9 mouse cellular contexts compared by ENCODE assay signal in genomic region chr3:108856386-108857123, GRCm38 (mm10). TPM values are rescaled to one million over a fixed set of nuclear protein-coding genes. Genes with fewer than 3 reads are reported as not detected.
DNase-seq lines count a peak whose midpoint lies in the region; ATAC-seq and TF ChIP-seq lines count a peak whose summit lies in the region.
"Had no signal": no experiment of that assay in that cellular context is flagged by ENCODE, and none has a peak within 500 bp of the region (broad histone marks: within the 10 kb centered on the region; RNA-seq: fewer than 3 reads in every experiment).

No protein-coding gene starts in this region.

- no peak overlapping the region for H3K4me2 ChIP-seq in heart, embryonic 13.5 days
- H3K4me2 ChIP-seq: liver, embryonic 15.5 days had no signal

- no peak overlapping the region for H3K4me3 ChIP-seq in heart, embryonic 13.5 days
- H3K4me3 ChIP-seq in E14TG2a.4 (replicated peaks; ENCODE audit: low read length), result no peak overlapping the region
- H3K4me3 ChIP-seq: liver, embryonic 15.5 days had no signal

- peaks cover 38% of the 10 kb centered on the region for H3K4me1 ChIP-seq in heart, embryonic 13.5 days
- H3K4me1 ChIP-seq in E14TG2a.4 (replicated peaks; ENCODE audit: low read depth, low read length), result peaks cover 46% of the 10 kb centered on the region

- no peaks in the 10 kb centered on the region for H3K36me3 ChIP-seq in heart, embryonic 13.5 days
- no peaks in the 10 kb centered on the region for H3K36me3 ChIP-seq in E14TG2a.4 (ENCODE audit: insufficient read depth, low read length)
- H3K36me3 ChIP-seq: liver, embryonic 15.5 days had no signal

- 63% methylated on average over 8 of the region's 8 CpGs for WGBS in heart, embryonic 13.5 days

- peak overlapping the region; percentile 68; the same call in 1 of the 2 replicates for H3K27ac ChIP-seq in heart, embryonic 13.5 days (replicated peaks)
- H3K27ac ChIP-seq: liver, embryonic 15.5 days had no signal

- 0 out of 2 replicates have a peak, but pooled peaks have one; percentile 17 for TF ChIP-seq CTCF in E14TG2a.4 (conservative IDR thresholded peaks at IDR 0.05; ENCODE audit: low read length)

- H3K9ac ChIP-seq in heart, embryonic 13.5 days, result no peak overlapping the region
- H3K9ac ChIP-seq: liver, embryonic 15.5 days had no signal

- ATAC-seq in heart, embryonic 13.5 days (ENCODE audit: extremely low read depth, insufficient number of reproducible peaks, low FRiP score, low TSS enrichment), result no peak
- no peak for ATAC-seq in erythroid progenitor cell, adult 5-6 weeks (replicated peaks; ENCODE audit: low FRiP score, poor library complexity, severe bottlenecking)

- H3K27me3 ChIP-seq in heart, embryonic 13.5 days (replicated peaks), result no peaks in the 10 kb centered on the region
- peaks cover 32% of the 10 kb centered on the region for H3K27me3 ChIP-seq in E14TG2a.4 (ENCODE audit: insufficient read depth, low read length)
- H3K27me3 ChIP-seq: liver, embryonic 15.5 days had no signal

- H3K9me3 ChIP-seq in heart, embryonic 13.5 days, result no peaks in the 10 kb centered on the region
- H3K9me3 ChIP-seq in E14TG2a.4 (ENCODE audit: low read length), result no peaks in the 10 kb centered on the region
- H3K9me3 ChIP-seq: liver, embryonic 15.5 days had no signal

- no peak for DNase-seq in heart, adult 9 months (ENCODE audit: low spot score in 2 of 2)
- DNase-seq in cerebellum, postnatal 36 days, result peak; percentile 52 to 63
- peak; percentile 49 to 67 for DNase-seq in kidney, postnatal 4 days
- DNase-seq in retina, embryonic 14.5 days (ENCODE audit: low spot score), result peak; percentile 23
- DNase-seq in gastrocnemius, postnatal 36 days, result no peak

- intact Hi-C loops in gastrocnemius, postnatal 36 days (cut with DNase I), result loop anchor here (10.0 kb wide), 1 partner anchor 208 kb away; no protein-coding TSS in a partner anchor

RNA-seq across cellular contexts. Expression of gene Stxbp3, which starts 16.2 kb away (rescaled TPM):
- 24.2 and 26.3 TPM in 2 replicates for polyA plus RNA-seq in heart, embryonic 13.5 days (2015; fragmentation: Nextera tagmentation; extraction: Ambion mirVana)
- 32.8 and 49.9 TPM in 2 replicates for total RNA-seq in erythroid progenitor cell, adult 5-6 weeks (2015; ENCODE audit: low replicate concordance)
- 33.5 and 51.2 TPM in 2 replicates for total RNA-seq in erythroid progenitor cell, adult 5-6 weeks (2017; ENCODE audit: low replicate concordance)
- total RNA-seq in gastrocnemius, postnatal 36 days (2021), result 10 to 100 TPM; 25.3 to 26.7 TPM

RNA-seq across cellular contexts. Expression of gene Fndc7, which starts 33.3 kb away (rescaled TPM):
- polyA plus RNA-seq in heart, embryonic 13.5 days (2015; fragmentation: Nextera tagmentation; extraction: Ambion mirVana), result 0.13 and 0.25 TPM in 2 replicates
- not detected in 2 replicates for total RNA-seq in erythroid progenitor cell, adult 5-6 weeks (2015; ENCODE audit: low replicate concordance)
- total RNA-seq in erythroid progenitor cell, adult 5-6 weeks (2017; ENCODE audit: low replicate concordance), result not detected in 2 replicates
- total RNA-seq in gastrocnemius, postnatal 36 days (2021), result under 1 TPM in 1 of 2 experiments, not detected in 1; 0.05 TPM

RNA-seq across cellular contexts. Expression of gene Prpf38b, which starts 55.0 kb away (rescaled TPM):
- 49.0 and 49.1 TPM in 2 replicates for polyA plus RNA-seq in heart, embryonic 13.5 days (2015; fragmentation: Nextera tagmentation; extraction: Ambion mirVana)
- 106 and 128 TPM in 2 replicates for total RNA-seq in erythroid progenitor cell, adult 5-6 weeks (2015; ENCODE audit: low replicate concordance)
- 197 and 285 TPM in 2 replicates for total RNA-seq in erythroid progenitor cell, adult 5-6 weeks (2017; ENCODE audit: low replicate concordance)
- 10 to 100 TPM; 13.1 to 17.2 TPM for total RNA-seq in gastrocnemius, postnatal 36 days (2021)

Comparison
In these comparisons a context has a peak if more than half of its experiments do, and no peak if none do; other contexts are left out.
1. DNase-seq: peak in cerebellum, postnatal 36 days (2 of 2), kidney, postnatal 4 days (2 of 2) and retina, embryonic 14.5 days (single experiment); none in heart, adult 9 months (0 of 2) and gastrocnemius, postnatal 36 days (0 of 2).
2. RNA of gene Prpf38b, which starts 55.0 kb away (total RNA-seq): 106 to 285 TPM in erythroid progenitor cell, adult 5-6 weeks; 13.1 to 17.2 TPM in gastrocnemius, postnatal 36 days; every median in the first group is over 4 times any median in the second.